Comparison of ENCODE assay signal across 10 mouse cellular contexts in the genomic region with DNA sequence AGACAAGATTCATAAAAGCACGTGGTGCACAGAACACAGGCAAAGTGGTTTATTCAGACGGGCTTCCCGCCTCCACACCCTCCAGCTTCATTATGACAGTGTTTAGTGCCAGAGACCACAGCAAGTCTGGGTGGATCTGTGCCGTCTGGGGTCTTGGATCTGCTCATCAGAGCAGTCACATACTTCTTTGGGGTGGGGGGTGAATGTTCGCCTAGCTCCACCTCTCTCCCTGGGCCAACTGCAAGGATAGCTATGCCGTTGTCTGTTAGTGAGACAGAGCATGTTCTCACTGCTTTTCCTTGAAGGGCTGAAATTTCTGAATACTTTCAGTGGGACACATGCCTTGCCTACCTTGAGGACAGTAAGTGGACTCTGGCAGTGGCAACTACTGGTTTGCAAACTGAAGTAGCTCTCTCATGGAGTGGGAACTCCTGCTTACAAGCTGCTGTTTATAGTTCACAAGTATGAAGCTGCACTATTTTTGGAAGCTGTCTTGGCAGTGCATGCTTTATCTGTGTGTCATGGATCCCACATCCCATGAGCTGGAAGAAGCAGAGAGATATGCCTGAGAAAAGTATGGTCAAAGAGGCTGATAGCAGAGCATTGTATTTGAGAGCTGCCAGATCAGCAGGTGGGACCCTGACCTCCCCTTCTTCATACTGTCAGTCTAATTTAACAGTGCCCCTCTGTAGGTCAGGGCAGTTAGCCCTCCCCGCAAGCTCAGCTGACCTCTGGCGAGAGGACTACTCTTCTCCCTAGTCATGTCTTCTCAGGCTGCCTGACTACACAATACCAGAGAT.
DNase-seq lines count a peak whose midpoint lies in the region; ATAC-seq and TF ChIP-seq lines count a peak whose summit lies in the region.
"Had no signal": no experiment of that assay in that cellular context is flagged by ENCODE, and none has a peak within 500 bp of the region (broad histone marks: within the 10 kb centered on the region; RNA-seq: fewer than 3 reads in every experiment).

No protein-coding gene starts in this region.

- DNase-seq in gastrocnemius, adult 2 months = peak; percentile 59
- DNase-seq in gastrocnemius, postnatal 4 days (ENCODE audit: low spot score in 2 of 2) = no peak
- DNase-seq in 3134 (ENCODE audit: extremely low read depth, insufficient read length, low spot score) = peak; percentile 59
- DNase-seq in fibroblast of lung, adult 2 months (ENCODE audit: low read depth) = peak; percentile 52
- peak; percentile 27 to 38 for DNase-seq in left cerebral cortex, adult 18-20 months (ENCODE audit: low spot score in 2 of 2)
- no peak for DNase-seq in spleen, adult 12 weeks (ENCODE audit: low spot score)
- no peak for DNase-seq in urinary bladder, postnatal 36 days (ENCODE audit: low spot score in 2 of 2)
- DNase-seq: cerebellum, adult 11-12 months had no signal

- H3K27me3 ChIP-seq in midbrain, embryonic 15.5 days (replicated peaks) = no peaks in the 10 kb centered on the region

- no peaks in the 10 kb centered on the region for H3K9me3 ChIP-seq in midbrain, embryonic 15.5 days

- H3K4me2 ChIP-seq in midbrain, embryonic 15.5 days = no peak overlapping the region

- H3K36me3 ChIP-seq in midbrain, embryonic 15.5 days (replicated peaks) = no peaks in the 10 kb centered on the region

- peaks cover 10% of the 10 kb centered on the region for H3K4me1 ChIP-seq in midbrain, embryonic 15.5 days

- no peak for ATAC-seq in midbrain, embryonic 15.5 days (replicated peaks)
- ATAC-seq: hindbrain, embryonic 16.5 days had no signal

- H3K27ac ChIP-seq in gastrocnemius, adult 2 months = peak overlapping the region; percentile 95
- H3K27ac ChIP-seq in midbrain, embryonic 15.5 days = no peak overlapping the region

- intact Hi-C loops in gastrocnemius, adult 2 months (cut with DNase I) = loop anchor here (2.0 to 5.0 kb wide), 3 partner anchors 41 to 103 kb away; no protein-coding TSS in a partner anchor

- no peak for TF ChIP-seq CTCF in gastrocnemius, adult 2 months (IDR thresholded peaks at IDR 0.05)

- peak overlapping the region; percentile 38 for H3K4me3 ChIP-seq in gastrocnemius, adult 2 months
- no peak overlapping the region for H3K4me3 ChIP-seq in midbrain, embryonic 15.5 days

- H3K9ac ChIP-seq in midbrain, embryonic 15.5 days = no peak overlapping the region

- WGBS in midbrain, embryonic 15.5 days = 69% methylated on average over 8 of the region's 8 CpGs

Comparison
In these comparisons a context has a peak if more than half of its experiments do, and no peak if none do; other contexts are left out.
1. DNase-seq: peak in gastrocnemius, adult 2 months (single experiment), 3134 (single experiment), fibroblast of lung, adult 2 months (single experiment) and left cerebral cortex, adult 18-20 months (2 of 2); none in gastrocnemius, postnatal 4 days (0 of 2), spleen, adult 12 weeks (single experiment) and urinary bladder, postnatal 36 days (0 of 2).